Mouse (Mus musculus): ENCODE data around the gene Nlgn2.

GRCm38 (mm10) chr11:69849884-69850283 lies 12.3 kb upstream of the Nlgn2 start:
- TF ChIP-seq CTCF (IDR thresholded peaks at IDR 0.05; ENCODE audit: low read depth, low read length) (no peak), POLR2A (IDR thresholded peaks at IDR 0.05; ENCODE audit: insufficient read depth, low read length) (no peak), EP300 (IDR thresholded peaks at IDR 0.05; ENCODE audit: insufficient read depth, low read depth, low read length) (no peak)

Data from ES-Bruce4 (cell line).